Mouse (Mus musculus): ENCODE results near the gene Dus1l.
A peak's percentile ranks its signal among the peaks of the same experiment; 100 is the strongest.
"Not testable (repeated sequence)": the region's sequence is repeated elsewhere in the genome, so short reads cannot be mapped to it uniquely, and the experiment has no call there.

The Dus1l gene

GRCm38 (mm10) chr11:120795756-120796613, at the start of gene Dus1l:
Gene Dus1l (minus strand): TSS chr11:120796403.
- peak; percentile 89 for DNase-seq (ENCODE audit: low read depth, low spot score)

- no peak for DNase-seq (ENCODE audit: low read depth, low spot score)
Measured at GRCm38 (mm10) chr11:120844329-120844728, 48.1 kb upstream of the Dus1l start.

GRCm38 (mm10) chr11:120833555-120834280, 37.5 kb upstream of the Dus1l start:
- peak; percentile 22 for DNase-seq (ENCODE audit: low read depth, low spot score)

GRCm38 (mm10) chr11:120832962-120833361, 36.8 kb upstream of the Dus1l start:
- not testable (repeated sequence) for DNase-seq (ENCODE audit: low read depth, low spot score)

- DNase-seq (ENCODE audit: low read depth, low spot score) = no peak
Measured at GRCm38 (mm10) chr11:120831659-120832440, 35.6 kb upstream of the Dus1l start.

GRCm38 (mm10) chr11:120830686-120831085, 34.5 kb upstream of the Dus1l start:
- no peak for DNase-seq (ENCODE audit: low read depth, low spot score)

- no peak for DNase-seq (ENCODE audit: low read depth, low spot score)
Measured at GRCm38 (mm10) chr11:120829757-120830532, 33.7 kb upstream of the Dus1l start.

GRCm38 (mm10) chr11:120828416-120828815, 32.2 kb upstream of the Dus1l start:
- DNase-seq (ENCODE audit: low read depth, low spot score) = no peak

GRCm38 (mm10) chr11:120826016-120826953, 30.1 kb upstream of the Dus1l start:
- DNase-seq (ENCODE audit: low read depth, low spot score) = no peak

GRCm38 (mm10) chr11:120825289-120825863, 29.2 kb upstream of the Dus1l start:
- DNase-seq (ENCODE audit: low read depth, low spot score) = no peak

- no peak for DNase-seq (ENCODE audit: low read depth, low spot score)
Measured at GRCm38 (mm10) chr11:120824787-120825288, 28.6 kb upstream of the Dus1l start.

- peak; percentile 95 for DNase-seq (ENCODE audit: low read depth, low spot score)
Measured at GRCm38 (mm10) chr11:120823956-120824786, 28.0 kb upstream of the Dus1l start, which contains the start of gene Fasn. Gene Fasn (minus strand): TSS chr11:120824547.

GRCm38 (mm10) chr11:120823551-120823947, 27.3 kb upstream of the Dus1l start:
- DNase-seq (ENCODE audit: low read depth, low spot score) = peak; percentile 30

- no peak for DNase-seq (ENCODE audit: low read depth, low spot score)
Measured at GRCm38 (mm10) chr11:120822831-120823550, 26.8 kb upstream of the Dus1l start.

- no peak for DNase-seq (ENCODE audit: low read depth, low spot score)
Measured at GRCm38 (mm10) chr11:120822321-120822720, 26.1 kb upstream of the Dus1l start.

- DNase-seq (ENCODE audit: low read depth, low spot score) = no peak
Measured at GRCm38 (mm10) chr11:120821076-120821922, 25.1 kb upstream of the Dus1l start.

GRCm38 (mm10) chr11:120820546-120820945, 24.3 kb upstream of the Dus1l start:
- no peak for DNase-seq (ENCODE audit: low read depth, low spot score)
